Mouse (Mus musculus): Measurements from ENCODE around the gene Dpy19l1. TPM values are rescaled to one million over a fixed set of nuclear protein-coding genes. Genes with fewer than 3 reads are reported as not detected.

The Dpy19l1 gene
- polyA plus RNA-seq, 1 experiment from 2014 or later: 14.7 TPM

DNA sequence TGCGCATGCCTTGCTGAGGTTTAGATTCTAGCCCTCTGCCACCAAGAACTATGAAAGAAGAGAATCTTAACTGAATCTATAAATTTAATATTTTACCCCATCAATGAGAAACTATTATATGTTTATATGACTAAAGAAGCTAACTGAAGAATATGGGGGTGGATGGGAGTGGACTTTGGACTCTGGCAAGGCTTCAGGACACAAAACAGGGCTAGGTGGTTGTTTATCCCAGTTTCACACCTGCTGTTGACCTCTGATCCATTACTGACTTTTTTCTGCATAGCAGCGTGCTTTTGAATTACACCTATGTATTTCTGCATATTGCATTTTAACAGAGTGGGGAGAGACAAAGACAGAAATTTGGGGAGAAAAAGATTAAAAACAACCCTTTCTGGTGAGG, 124.1 kb downstream of the Dpy19l1 start:
- H3K27ac ChIP-seq (ENCODE audit: low read depth, low read length): no peak overlapping the region
- 92% methylated on average over 2 of the region's 2 CpGs for WGBS (ENCODE audit: insufficient replicate concordance)
- no peaks in the 10 kb centered on the region for H3K36me3 ChIP-seq (ENCODE audit: control insufficient read depth, insufficient read depth, low read length)
- H3K4me2 ChIP-seq: no peak overlapping the region
- no peaks in the 10 kb centered on the region for H3K27me3 ChIP-seq (ENCODE audit: control insufficient read depth, insufficient read depth, low read length)
- H3K9ac ChIP-seq (ENCODE audit: low read depth, low read length): no peak overlapping the region
- H3K9me3 ChIP-seq (replicated peaks; ENCODE audit: control insufficient read depth, low read length): no peaks in the 10 kb centered on the region
- ATAC-seq (replicated peaks; ENCODE audit: insufficient number of reproducible peaks, low FRiP score, low TSS enrichment): no peak
- H3K4me1 ChIP-seq (ENCODE audit: control insufficient read depth, insufficient read depth, low read length): no peaks in the 10 kb centered on the region
- H3K4me3 ChIP-seq (ENCODE audit: low read depth, low read length): no peak overlapping the region

Other genes starting within 250 kb of the Dpy19l1 start
- gene Cypt4, start 122.1 kb upstream of the Dpy19l1 start, polyA plus RNA-seq (2014; fragmentation: Nextera tagmentation; extraction: Ambion mirVana): not detected in 2 replicates
- 0.15 and 0.23 TPM in 2 replicates for gene Dpy19l2, start 193.2 kb upstream of the Dpy19l1 start, polyA plus RNA-seq (2014; fragmentation: Nextera tagmentation; extraction: Ambion mirVana)